Mouse (Mus musculus): ENCODE data around the gene Olfr1282. TPM values are rescaled to one million over a fixed set of nuclear protein-coding genes. Genes with fewer than 3 reads are reported as not detected.
"Not testable (repeated sequence)": the region's sequence is repeated elsewhere in the genome, so short reads cannot be mapped to it uniquely, and the experiment has no call there.

Gene Olfr1282
- total RNA-seq (2015): not detected in 2 replicates
- not detected in 2 replicates for total RNA-seq (2017)

DNA sequence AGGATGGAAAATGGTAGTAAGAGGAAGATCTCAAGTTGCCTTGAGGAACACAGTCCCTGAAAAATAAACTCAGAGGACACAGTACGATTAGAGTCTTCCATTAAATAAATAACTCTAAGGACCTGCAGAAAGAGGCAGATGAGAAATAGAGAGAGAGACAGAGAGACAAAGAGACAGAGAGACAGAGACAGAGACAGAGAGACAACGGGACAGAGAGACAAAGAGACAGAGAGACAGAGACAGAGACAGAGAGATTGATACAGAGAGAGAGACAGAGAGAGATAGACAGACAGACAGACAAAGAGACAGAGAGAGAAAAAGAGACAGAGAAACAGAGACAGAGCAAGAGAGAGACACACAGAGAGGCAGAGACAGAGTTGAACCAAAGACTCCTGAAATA is at the start of gene Olfr1282:
TSS of gene Olfr1282 (minus strand) at position 101 of the 400 bp plus-strand sequence.
- no peak for ATAC-seq (replicated peaks; ENCODE audit: poor library complexity)

DNA sequence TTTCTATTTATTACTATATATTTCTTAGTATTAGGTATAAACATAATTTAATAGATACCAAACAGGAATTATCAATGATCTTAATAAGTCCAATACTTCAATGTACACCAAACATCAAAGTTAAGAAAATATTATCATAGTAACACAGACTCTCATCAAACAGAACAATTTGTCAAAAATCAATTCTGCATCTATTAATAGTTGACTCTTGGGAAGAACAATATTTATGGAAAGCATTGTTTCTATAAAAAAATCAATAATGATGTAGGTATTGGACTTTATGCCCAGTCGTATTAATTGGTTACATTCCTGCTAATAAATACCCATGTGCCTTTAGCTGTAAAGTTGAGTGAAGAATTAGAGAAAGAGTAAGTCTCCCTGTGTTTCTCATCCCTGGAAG is 39.3 kb upstream of the Olfr1282 start, which contains the start of gene Olfr1284:
TSS of gene Olfr1284 (plus strand) at position 301 of the 400 bp plus-strand sequence.
- no peak for ATAC-seq (replicated peaks; ENCODE audit: poor library complexity)

DNA sequence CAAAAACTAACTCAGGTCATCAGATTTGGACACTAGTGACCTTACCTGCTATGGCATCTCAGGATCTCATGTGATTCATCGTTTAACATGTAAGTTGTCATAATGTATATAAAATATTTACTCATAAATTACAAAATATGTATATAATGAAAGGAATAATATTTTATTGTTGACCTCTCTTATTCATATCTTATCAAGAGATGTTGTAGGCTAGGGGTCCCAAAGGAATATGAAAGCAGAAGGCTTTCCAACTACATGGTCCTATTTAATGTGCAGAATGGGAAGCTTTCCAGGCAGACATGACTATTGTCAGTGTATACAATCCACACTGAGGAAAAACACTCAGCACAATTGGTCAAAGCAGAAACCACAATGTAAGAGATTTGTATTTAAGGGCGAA is 30.6 kb upstream of the Olfr1282 start, which contains the start of gene Olfr1283:
TSS of gene Olfr1283 (plus strand) at position 301 of the 400 bp plus-strand sequence.
- no peak for ATAC-seq (replicated peaks; ENCODE audit: poor library complexity)

DNA sequence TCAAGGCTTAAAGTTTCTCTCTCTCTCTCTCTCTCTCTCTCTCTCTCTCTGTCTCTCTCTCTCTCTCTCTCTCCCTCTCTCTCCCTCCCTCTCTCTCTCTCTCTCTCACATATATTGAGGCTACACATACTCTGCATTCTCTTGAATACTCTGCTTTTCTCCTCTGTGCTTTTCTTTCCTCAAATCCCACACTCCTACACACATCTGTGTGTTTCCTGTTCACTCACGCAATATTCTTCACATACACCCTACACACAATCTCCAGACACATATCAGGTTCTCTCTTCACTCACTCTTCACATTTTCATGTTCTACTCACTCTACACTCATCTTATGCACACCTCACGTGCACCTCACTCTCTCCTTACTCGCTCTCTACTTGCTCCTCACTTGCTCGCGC is 2.2 kb downstream of the Olfr1282 start:
- not testable (repeated sequence) for ATAC-seq (replicated peaks; ENCODE audit: poor library complexity)

DNA sequence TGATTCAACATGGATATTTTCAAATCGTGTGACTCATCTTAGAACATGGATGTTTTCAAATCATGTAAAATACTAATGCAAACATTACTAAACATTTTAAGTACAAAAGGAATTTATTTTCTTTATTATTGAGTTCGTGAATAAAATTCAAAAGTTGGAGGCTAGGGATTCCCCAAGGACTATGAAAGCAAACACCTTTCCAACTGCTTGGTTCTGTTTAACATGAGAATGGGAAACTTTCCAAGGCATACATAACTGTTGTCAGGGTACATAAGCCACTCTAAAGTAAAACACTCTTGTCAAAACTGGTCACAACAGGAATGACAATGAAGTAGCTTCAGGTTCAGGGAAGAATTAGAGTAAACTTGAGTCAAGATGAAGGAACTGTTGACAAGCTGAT is 9.7 kb downstream of the Olfr1282 start, which contains the start of gene Olfr1281:
TSS of gene Olfr1281 (plus strand) at position 301 of the 400 bp plus-strand sequence.
- ATAC-seq (replicated peaks; ENCODE audit: poor library complexity): no peak

DNA sequence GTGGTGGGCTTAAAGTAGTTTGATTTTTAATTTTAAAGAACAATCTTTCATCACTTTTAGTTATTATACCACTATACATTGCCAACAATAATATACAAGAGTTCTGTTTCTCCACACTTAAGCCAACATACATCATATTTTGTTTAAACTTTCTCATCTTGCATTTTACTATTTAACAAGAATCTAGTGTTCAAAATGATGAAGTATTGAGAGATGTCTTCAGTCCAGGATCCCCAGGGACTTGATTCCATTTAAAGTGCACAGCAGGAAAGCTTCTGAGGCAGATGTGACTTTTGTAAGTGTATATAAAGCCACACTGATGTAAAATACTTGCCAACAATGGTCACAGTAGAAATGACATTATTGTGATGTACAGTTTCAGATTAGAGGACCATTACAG is 22.2 kb downstream of the Olfr1282 start, which contains the start of gene Olfr1280:
TSS of gene Olfr1280 (plus strand) at position 301 of the 400 bp plus-strand sequence.
- no peak for ATAC-seq (replicated peaks; ENCODE audit: poor library complexity)

DNA sequence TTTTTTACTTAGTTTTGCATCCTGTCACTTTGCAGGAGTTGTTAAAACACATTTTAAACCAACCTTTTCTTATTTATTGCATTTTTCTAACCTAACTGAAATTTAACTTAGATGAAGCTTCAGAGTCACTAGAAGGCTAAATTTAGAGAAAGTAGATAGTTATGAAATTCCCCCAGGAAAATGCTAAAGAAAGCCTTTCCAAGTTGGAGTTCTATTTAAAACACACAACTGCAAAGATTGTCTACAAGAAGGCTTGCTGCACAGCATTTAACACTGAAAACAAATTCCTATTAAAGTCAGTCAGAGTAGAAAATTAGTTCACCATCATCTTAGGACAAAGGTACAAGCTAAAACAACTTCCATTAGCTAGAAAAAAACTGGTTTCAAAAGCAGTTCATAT is 35.5 kb downstream of the Olfr1282 start, which contains the start of gene Olfr1279:
TSS of gene Olfr1279 (plus strand) at position 262 of the 400 bp plus-strand sequence.
- no peak for ATAC-seq (replicated peaks; ENCODE audit: poor library complexity)

DNA sequence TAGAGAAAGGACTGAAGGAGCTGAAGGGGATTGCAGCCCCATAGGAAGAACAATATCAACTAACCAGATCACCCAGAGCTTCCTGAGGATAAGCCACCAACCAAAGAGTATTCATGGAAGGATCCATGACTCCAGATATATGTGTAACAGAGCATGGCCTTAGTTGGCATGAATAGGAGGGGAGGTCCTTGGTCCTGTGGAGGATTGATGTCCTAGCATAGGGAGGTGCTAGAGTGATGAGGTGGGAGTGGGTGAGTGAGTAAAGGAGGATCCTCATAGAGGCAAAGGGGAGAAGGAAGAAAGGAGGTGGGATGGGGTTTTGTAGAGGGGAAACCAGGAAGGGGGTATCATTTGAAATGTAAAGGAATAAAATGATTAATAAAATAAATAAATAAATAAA is 37.3 kb downstream of the Olfr1282 start:
- no peak for ATAC-seq (replicated peaks; ENCODE audit: poor library complexity)

DNA sequence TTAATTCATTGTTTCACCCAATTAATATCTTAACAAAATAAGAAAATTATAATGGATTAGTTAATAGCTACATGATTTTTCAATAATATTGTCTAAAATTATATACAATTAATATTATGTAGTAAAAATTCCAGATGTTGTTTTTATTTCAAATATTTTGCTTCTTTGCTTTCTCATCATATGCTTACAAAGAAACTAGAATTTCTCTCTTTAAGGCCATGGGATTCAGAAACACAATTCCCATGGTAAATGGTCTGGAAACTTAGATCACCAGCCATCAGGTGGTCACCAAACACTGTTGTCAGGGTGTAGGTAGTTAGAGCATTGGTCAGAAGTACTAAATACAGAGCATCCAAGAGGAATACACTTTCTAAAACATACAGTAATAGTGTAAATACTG is 46.0 kb downstream of the Olfr1282 start, which contains the start of gene Olfr1278:
TSS of gene Olfr1278 (plus strand) at position 301 of the 400 bp plus-strand sequence.
- ATAC-seq (replicated peaks; ENCODE audit: poor library complexity): no peak

Other genes with a start within 250 kb of the Olfr1282 start
- not detected in 2 replicates for gene Gm13941, start 230.1 kb downstream of the Olfr1282 start, total RNA-seq (2015)
- gene Gm13941, start 230.1 kb downstream of the Olfr1282 start, total RNA-seq (2017): not detected in 2 replicates
- gene Gm15130, start 183.1 kb downstream of the Olfr1282 start, total RNA-seq (2015): not detected in 2 replicates
- gene Gm15130, start 183.1 kb downstream of the Olfr1282 start, total RNA-seq (2017): not detected in 2 replicates
- not detected in 2 replicates for gene 4930430A15Rik, start 106.5 kb downstream of the Olfr1282 start, total RNA-seq (2015)
- gene 4930430A15Rik, start 106.5 kb downstream of the Olfr1282 start, total RNA-seq (2017): not detected in 2 replicates
- gene Olfr1275, start 100.8 kb downstream of the Olfr1282 start, total RNA-seq (2015): not detected in 2 replicates
- gene Olfr1275, start 100.8 kb downstream of the Olfr1282 start, total RNA-seq (2017): not detected in 2 replicates
- gene Olfr1276, start 81.6 kb downstream of the Olfr1282 start, total RNA-seq (2015): not detected in 2 replicates
- gene Olfr1276, start 81.6 kb downstream of the Olfr1282 start, total RNA-seq (2017): not detected in 2 replicates
- not detected in 2 replicates for gene Olfr1277, start 62.0 kb downstream of the Olfr1282 start, total RNA-seq (2015)
- not detected in 2 replicates for gene Olfr1277, start 62.0 kb downstream of the Olfr1282 start, total RNA-seq (2017)
- gene Olfr1278, start 45.9 kb downstream of the Olfr1282 start, total RNA-seq (2015): not detected in 2 replicates
- not detected in 2 replicates for gene Olfr1278, start 45.9 kb downstream of the Olfr1282 start, total RNA-seq (2017)
- not detected in 2 replicates for gene Olfr1279, start 35.4 kb downstream of the Olfr1282 start, total RNA-seq (2015)
- not detected in 2 replicates for gene Olfr1279, start 35.4 kb downstream of the Olfr1282 start, total RNA-seq (2017)
- gene Olfr1280, start 22.1 kb downstream of the Olfr1282 start, total RNA-seq (2015): not detected in 2 replicates
- gene Olfr1280, start 22.1 kb downstream of the Olfr1282 start, total RNA-seq (2017): not detected in 2 replicates
- not detected in 2 replicates for gene Olfr1281, start 9.6 kb downstream of the Olfr1282 start, total RNA-seq (2015)
- gene Olfr1281, start 9.6 kb downstream of the Olfr1282 start, total RNA-seq (2017): not detected in 2 replicates
- gene Olfr1283, start 30.7 kb upstream of the Olfr1282 start, total RNA-seq (2015): not detected in 2 replicates
- gene Olfr1283, start 30.7 kb upstream of the Olfr1282 start, total RNA-seq (2017): not detected in 2 replicates
- gene Olfr1284, start 39.4 kb upstream of the Olfr1282 start, total RNA-seq (2015): not detected in 2 replicates
- gene Olfr1284, start 39.4 kb upstream of the Olfr1282 start, total RNA-seq (2017): not detected in 2 replicates
- gene Olfr1286, start 87.0 kb upstream of the Olfr1282 start, total RNA-seq (2015): not detected in 2 replicates
- not detected in 2 replicates for gene Olfr1286, start 87.0 kb upstream of the Olfr1282 start, total RNA-seq (2017)
- not detected in 2 replicates for gene Olfr1287, start 113.1 kb upstream of the Olfr1282 start, total RNA-seq (2015)
- gene Olfr1287, start 113.1 kb upstream of the Olfr1282 start, total RNA-seq (2017): not detected in 2 replicates
- gene Olfr1288, start 138.0 kb upstream of the Olfr1282 start, total RNA-seq (2015): not detected in 2 replicates
- not detected in 2 replicates for gene Olfr1288, start 138.0 kb upstream of the Olfr1282 start, total RNA-seq (2017)
- not detected in 2 replicates for gene Olfr1289, start 144.7 kb upstream of the Olfr1282 start, total RNA-seq (2015)
- not detected in 2 replicates for gene Olfr1289, start 144.7 kb upstream of the Olfr1282 start, total RNA-seq (2017)
- gene Olfr1290, start 157.8 kb upstream of the Olfr1282 start, total RNA-seq (2015): not detected in 2 replicates
- gene Olfr1290, start 157.8 kb upstream of the Olfr1282 start, total RNA-seq (2017): not detected in 2 replicates
- gene Olfr1291-ps1, start 161.1 kb upstream of the Olfr1282 start, total RNA-seq (2015): not detected in 2 replicates
- not detected in 2 replicates for gene Olfr1291-ps1, start 161.1 kb upstream of the Olfr1282 start, total RNA-seq (2017)
- not detected in 2 replicates for gene Olfr1293-ps, start 189.1 kb upstream of the Olfr1282 start, total RNA-seq (2015)
- gene Olfr1293-ps, start 189.1 kb upstream of the Olfr1282 start, total RNA-seq (2017): not detected in 2 replicates
- not detected in 2 replicates for gene Olfr1294, start 204.2 kb upstream of the Olfr1282 start, total RNA-seq (2015)
- not detected in 2 replicates for gene Olfr1294, start 204.2 kb upstream of the Olfr1282 start, total RNA-seq (2017)
- not detected in 2 replicates for gene Olfr1295, start 233.6 kb upstream of the Olfr1282 start, total RNA-seq (2015)
- not detected in 2 replicates for gene Olfr1295, start 233.6 kb upstream of the Olfr1282 start, total RNA-seq (2017)

Measured in megakaryocyte progenitor cell, adult 5-6 weeks (primary cell).